Mouse (Mus musculus): ENCODE data around the gene Apmap.

- TF ChIP-seq CTCF (IDR thresholded peaks at IDR 0.05; ENCODE audit: control insufficient read depth, insufficient read depth, low read length) (0 out of 2 replicates have a peak, but pooled peaks have one; percentile 12), POLR2A (IDR thresholded peaks at IDR 0.05; ENCODE audit: borderline replicate concordance, control insufficient read depth, low read depth, low read length) (no peak)
These were observed 649 bp upstream of the Apmap start for GRCm38 (mm10) chr2:150608872-150609560.
